Comparison of ENCODE assay signal across 25 mouse cellular contexts in the genomic region with DNA sequence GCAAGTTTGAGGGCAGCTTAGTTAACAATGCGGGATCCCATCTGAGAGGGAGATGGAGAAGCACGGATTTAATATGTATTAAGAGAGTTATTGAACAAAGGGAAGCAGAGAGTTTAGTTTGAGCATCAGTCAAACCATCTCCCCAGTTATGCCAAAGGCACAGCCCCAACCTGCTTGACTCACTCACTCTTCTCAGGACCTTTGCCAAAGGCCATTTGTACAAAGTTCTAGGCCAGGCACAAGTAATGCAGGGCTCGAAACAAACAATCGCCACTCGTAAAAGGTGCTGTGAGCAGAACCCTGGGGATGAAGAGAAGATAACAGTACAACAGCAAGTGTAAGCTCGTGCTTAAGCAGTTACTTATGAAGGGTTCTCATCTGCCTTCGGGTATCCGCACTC. TPM values are rescaled to one million over a fixed set of nuclear protein-coding genes. Genes with fewer than 3 reads are reported as not detected.
"Had no signal": no experiment of that assay in that cellular context is flagged by ENCODE, and none has a peak within 500 bp of the region (broad histone marks: within the 10 kb centered on the region; RNA-seq: fewer than 3 reads in every experiment).

No protein-coding gene starts in this region.

- H3K4me3 ChIP-seq: lung, embryonic 15.5 days; megakaryocyte, embryonic 14.5 days; midbrain, embryonic 15.5 days; neural tube, embryonic 12.5 days; stomach, embryonic 15.5 days had no signal

- H3K27me3 ChIP-seq: lung, embryonic 15.5 days; megakaryocyte, embryonic 14.5 days; midbrain, embryonic 15.5 days; neural tube, embryonic 12.5 days; stomach, embryonic 15.5 days had no signal

- H3K4me2 ChIP-seq: lung, embryonic 15.5 days; midbrain, embryonic 11.5 days; midbrain, embryonic 15.5 days; neural tube, embryonic 12.5 days; stomach, embryonic 15.5 days had no signal

- H3K9ac ChIP-seq: lung, embryonic 15.5 days; midbrain, embryonic 15.5 days; neural tube, embryonic 12.5 days; stomach, embryonic 15.5 days had no signal

- DNase-seq: lung, adult 2 months; lung, postnatal 14 days; lung, postnatal 36 days; right cerebral cortex, postnatal 14 days; thymus, adult 2 months; thymus, postnatal 25 days; thymus, postnatal 4 days had no signal

- H3K4me1 ChIP-seq: lung, embryonic 15.5 days; midbrain, embryonic 15.5 days; neural tube, embryonic 12.5 days; stomach, embryonic 15.5 days had no signal

- H3K27ac ChIP-seq: lung, embryonic 15.5 days; macrophage; midbrain, embryonic 15.5 days; neural tube, embryonic 12.5 days; stomach, embryonic 15.5 days; stomach, postnatal 0 days had no signal

- H3K9me3 ChIP-seq: lung, embryonic 15.5 days; megakaryocyte, embryonic 14.5 days; midbrain, embryonic 15.5 days; neural tube, embryonic 12.5 days; stomach, embryonic 15.5 days had no signal

- ATAC-seq: lung, postnatal 0 days; midbrain, embryonic 15.5 days had no signal

- H3K36me3 ChIP-seq: midbrain, embryonic 15.5 days had no signal

RNA-seq across cellular contexts. Expression of a gene that starts 55.9 kb away (rescaled TPM):
- total RNA-seq: megakaryocyte progenitor cell, adult 5-6 weeks; monocyte, adult 5-6 weeks; neutrophil, adult 5-6 weeks had no signal
- polyA plus RNA-seq: liver, embryonic 16.5 days; lung, adult 2 months; lung, embryonic 15.5 days; macrophage; midbrain, embryonic 15.5 days; neural tube, embryonic 14.5 days; spleen, adult 2 months; stomach, embryonic 15.5 days; stomach, postnatal 0 days; testis, adult 2 months; urinary bladder, adult 2 months had no signal

RNA-seq across cellular contexts. Expression of a gene that starts 56.4 kb away (rescaled TPM):
- total RNA-seq: megakaryocyte progenitor cell, adult 5-6 weeks; midbrain, postnatal 0 days; monocyte, adult 5-6 weeks had no signal
- polyA plus RNA-seq: liver, embryonic 16.5 days; lung, embryonic 15.5 days; macrophage; midbrain, embryonic 11.5 days; midbrain, embryonic 15.5 days; midbrain, postnatal 0 days; neural tube, embryonic 12.5 days; neural tube, embryonic 14.5 days; stomach, embryonic 15.5 days had no signal
